Mouse (Mus musculus): ENCODE results near the gene Sppl2b.

Gene Sppl2b

DNA sequence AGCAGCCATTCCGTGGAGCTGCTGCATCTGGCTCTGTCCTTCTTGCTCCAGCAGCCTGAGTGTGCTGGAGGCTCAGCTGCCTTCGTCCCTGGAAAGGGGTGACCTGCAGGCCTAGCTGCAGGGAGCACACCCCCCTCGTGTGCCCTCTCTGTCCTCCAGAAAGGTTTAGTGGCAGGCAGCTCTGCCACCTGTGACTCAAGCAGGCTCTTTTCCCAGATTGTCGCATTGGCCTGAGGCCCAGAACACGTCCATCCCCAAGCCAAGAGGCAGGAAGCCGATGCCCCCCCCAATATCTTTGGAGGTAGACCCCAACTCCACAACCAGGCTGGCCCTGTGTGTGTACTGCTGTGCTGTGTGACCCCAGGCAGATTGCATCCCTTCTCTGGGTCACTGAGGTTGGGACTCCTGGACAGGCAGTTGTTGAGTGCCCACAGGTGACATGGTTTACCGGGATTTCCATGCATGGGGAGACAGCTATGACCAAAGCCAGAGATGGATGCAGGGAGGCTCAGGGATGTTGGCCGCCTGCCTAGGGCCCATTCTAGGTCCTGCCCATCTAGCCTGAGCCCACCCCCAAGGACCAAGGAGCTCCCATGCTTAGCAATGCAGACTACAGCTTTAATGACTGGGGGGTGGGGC is 9.9 kb upstream of the Sppl2b start:
- 44% methylated on average over 8 of the region's 8 CpGs for WGBS

DNA sequence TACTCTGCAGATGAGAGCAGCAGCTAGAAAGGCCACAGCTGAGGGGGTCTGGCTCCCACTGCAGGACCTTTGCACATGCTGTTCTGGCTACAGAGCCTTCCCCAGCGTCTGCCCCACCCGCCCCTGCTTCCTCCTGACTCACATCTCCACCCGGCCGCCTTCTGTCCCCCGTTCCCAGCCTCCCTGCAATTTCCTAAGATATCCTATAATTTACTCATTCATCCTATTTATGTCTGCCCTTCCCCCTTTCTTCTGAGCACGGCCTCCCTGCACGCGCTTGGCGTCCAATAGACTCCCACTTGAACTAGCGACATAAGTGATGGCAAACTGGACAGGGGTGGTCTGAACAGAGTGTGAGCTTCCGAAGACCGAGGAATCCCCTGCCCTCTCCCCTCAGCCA is 9.3 kb upstream of the Sppl2b start:
- 36% methylated on average over 12 of the region's 12 CpGs for WGBS

DNA sequence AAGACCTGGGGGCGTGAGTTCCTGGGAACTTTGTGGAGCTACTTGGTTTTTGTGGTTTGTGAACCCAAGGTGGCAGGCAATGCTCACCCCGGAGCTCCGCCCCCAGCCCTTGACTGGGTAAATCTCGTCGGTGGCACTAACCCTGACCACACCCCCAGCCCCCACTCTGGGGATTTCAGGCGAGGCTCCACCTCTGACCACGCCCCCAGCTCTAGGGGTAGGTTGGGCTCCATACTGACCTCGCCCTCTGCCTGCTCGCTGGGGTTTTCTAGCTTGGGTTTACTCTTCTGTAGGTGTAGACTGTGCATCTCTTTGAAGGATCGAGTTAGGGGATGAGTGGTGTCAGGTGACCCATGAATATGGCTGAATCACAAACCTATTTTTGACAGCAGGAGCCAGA is 6.5 kb upstream of the Sppl2b start:
- WGBS, result 20% methylated on average over 10 of the region's 10 CpGs

DNA sequence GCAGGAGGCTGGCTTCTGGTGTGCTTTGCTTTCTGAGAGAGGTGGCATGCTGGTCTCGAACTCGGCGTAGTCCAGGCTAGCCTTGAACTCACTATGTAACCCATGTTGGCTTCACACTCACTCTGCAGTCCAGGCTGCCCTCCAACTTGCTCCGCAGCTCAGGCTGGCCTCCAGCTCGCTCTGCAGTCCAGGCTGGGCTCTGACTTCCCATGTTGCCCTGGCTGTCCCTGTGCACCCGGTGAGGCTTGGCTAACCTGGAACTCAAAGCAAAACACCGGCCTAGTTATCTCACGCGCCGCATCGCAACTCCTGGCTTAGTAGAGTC is 636 bp downstream of the Sppl2b start:
- WGBS, result 8% methylated on average over 11 of the region's 11 CpGs

DNA sequence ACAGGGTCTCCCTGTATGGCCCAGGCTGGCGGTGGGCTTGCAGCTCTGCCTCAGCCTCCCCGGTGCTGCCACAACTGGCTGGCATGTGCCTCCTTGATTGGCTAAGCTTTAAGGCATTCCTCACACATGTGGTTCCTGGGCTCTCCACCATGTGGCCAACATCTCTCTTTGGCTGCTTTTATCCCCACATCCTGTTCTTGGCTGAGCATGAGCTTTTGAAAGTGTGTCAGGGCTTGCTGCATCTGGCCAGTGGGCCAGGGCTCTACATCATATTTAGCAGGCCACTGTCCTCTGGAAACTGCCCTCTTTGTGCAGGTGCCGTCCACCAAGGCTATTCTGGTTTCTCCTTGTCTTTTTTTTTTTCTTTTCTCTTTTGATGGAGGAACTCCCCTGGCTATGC is 1.2 kb downstream of the Sppl2b start:
- WGBS, result 33% methylated on average over 3 of the region's 3 CpGs

DNA sequence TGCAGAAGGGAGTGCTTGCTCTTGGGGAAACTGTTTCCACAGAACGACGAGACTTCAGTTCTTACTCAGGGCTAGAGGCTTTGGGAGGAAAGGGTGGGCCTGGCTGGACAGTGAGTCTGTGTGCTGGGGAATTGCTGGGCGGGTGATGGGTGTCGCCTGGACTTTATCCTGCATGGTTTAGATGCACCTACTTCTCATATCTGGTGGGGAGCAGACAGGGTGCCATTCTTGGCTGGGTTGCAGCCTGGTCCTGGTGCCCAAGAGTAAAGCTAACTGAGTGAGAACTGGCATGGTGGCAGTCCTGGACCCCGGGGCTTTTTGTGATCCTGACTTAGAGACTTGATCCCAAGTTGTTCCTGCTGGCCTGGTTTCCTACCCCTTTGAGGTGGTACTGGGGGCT is 1.8 kb downstream of the Sppl2b start:
- 69% methylated on average over 5 of the region's 5 CpGs for WGBS

DNA sequence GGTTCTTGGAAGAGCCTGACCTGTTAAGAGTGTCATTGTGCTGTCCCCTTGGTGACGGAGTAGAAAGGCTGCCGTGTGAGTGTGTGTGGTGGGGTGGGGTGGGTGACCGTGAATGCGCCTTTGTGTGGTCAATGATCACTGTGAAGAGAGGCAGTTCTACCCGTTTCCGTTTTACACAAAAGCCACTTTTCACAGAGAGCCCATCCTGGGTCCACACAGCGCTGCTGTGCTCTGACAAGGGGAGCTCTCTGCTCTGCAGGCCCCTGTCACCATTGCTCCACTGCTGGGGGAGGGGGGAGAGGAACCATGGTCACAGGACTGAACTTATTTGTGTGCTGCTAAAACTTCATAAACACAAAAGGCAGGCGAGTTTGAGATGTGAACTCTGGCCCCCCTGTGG is 2.3 kb downstream of the Sppl2b start:
- 55% methylated on average over 8 of the region's 8 CpGs for WGBS

DNA sequence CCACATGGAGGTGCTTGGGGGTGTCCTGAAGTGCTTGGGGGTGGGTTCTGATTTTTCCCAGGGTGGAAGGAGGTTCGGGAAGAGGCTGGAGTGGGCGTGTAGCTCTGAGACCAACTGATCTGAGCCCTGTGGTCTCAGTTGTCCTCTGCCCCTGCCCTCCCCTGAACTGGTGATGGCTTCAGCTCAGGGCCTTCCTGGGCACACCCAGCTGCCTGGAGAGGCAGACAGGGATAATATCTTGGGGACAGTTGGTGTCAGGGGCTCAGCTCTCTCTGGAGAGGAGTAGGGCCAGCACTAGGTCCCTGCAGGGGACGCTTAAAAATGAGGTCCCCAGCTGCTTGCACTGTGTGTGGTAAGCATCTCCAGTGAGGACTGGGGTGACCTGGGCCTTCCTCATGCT is 2.8 kb downstream of the Sppl2b start:
- WGBS, result 53% methylated on average over 3 of the region's 3 CpGs

DNA sequence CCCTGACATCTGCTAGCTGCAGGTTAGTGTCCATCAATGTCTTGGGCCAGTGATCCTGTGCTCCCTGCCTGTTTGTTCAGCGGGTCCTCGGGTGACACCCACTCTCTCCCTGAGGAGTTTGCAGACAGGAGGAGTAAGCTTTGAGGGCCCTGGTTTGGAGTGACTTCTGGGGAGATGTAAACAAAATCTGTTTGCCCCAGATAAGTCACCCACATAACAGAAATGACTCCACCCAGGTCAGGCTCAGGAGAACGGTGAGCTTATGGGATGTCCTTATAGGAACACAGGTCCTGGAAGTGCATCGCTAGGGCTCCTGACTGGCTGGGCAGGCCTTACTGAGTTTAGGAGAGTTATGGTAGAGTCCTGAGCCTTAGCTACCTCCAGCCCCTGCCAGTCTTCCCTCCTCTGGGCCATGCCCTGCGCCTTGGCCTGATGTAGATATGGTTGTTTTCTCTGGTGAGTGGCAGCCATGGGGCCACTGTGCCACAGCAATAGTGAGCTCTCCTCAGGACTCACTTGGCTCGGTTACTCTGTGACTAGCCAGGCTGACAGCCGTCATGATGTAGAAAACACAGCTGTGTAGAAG is 3.4 kb downstream of the Sppl2b start:
- 70% methylated on average over 7 of the region's 7 CpGs for WGBS

DNA sequence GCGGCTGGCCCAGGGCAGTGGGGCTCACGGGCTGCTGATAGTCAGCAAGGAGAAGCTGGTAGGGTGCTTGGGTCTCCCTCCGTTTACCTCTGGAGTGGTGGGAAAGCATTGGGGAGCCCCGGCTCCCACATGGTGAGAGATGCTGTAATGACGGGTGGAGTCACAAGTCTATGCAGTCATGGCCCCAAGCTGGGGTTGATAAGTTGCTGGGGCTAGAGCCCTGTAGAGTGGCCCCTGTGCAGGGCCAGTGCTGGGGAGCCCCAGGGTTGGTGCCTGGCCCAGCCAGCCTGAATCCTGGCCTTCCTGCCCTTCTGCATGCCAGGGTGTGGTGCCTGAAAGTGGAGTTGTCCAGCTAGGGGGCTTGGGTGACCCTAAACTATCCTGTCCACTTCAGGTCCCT is 7.2 kb downstream of the Sppl2b start:
- 94% methylated on average over 5 of the region's 5 CpGs for WGBS

DNA sequence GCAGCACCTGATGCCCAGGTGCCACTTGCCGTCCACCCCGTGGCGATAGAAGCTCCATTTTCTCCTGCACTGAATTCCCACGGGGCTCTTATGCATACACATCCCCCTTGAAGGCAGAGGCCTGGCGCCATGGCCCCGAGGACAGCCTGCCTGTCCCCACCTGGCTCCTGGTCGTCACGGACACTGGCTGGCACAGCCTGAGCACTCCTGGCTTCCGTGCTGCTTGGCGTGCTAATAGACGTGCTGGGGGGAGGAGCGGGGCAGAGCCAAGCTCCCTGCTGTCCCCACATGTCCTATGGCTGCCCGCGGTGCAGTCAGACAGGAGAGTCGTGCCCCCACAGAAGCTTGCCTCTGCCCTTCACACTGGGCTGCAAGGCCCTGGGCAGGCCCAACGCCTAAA is 9.4 kb downstream of the Sppl2b start:
- 80% methylated on average over 16 of the region's 16 CpGs for WGBS

DNA sequence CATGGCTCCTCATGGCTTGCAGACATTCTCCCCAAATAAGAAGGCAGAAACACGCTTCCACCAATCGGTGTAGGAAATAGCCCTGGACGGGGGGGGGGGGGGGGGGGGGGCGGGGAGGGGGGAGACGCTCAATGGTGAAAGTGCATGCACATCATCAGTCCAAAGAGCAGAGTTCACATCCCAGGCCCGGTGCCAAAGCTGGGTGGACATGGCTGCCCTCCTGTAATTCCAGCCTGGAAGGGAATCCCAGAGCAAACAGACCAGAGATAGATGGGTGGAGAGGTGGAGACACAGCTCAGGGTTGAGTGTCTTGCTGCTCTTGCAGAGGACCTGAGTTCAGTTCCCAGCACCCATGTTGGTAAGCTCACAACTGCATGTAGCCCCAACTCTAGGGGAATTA is 15.9 kb downstream of the Sppl2b start:
- 93% methylated on average over 2 of the region's 6 CpGs for WGBS

DNA sequence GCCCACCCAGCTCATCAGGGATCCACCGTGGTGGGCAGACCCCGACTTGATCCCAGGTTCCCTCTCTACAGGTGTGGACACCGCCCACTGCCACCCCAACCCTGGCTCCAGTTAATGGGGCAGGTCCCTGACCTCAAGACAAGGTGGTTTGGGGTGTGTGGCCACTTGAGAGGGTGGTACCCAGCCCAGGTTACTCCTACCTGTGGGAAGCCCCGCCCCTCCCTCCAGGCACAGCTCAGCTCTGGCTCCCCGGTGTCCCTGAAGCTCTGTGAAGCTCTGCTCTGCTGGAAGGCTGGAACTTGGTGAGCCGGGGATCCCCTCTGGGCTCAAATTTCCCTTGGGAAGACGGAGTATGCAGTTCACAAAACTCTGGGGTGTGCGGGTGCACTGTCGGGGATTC is 16.5 kb downstream of the Sppl2b start, which contains the start of gene Tmprss9:
TSS of gene Tmprss9 (plus strand) at position 268 of the 400 bp plus-strand sequence.
- WGBS, result 33% methylated on average over 9 of the region's 9 CpGs

DNA sequence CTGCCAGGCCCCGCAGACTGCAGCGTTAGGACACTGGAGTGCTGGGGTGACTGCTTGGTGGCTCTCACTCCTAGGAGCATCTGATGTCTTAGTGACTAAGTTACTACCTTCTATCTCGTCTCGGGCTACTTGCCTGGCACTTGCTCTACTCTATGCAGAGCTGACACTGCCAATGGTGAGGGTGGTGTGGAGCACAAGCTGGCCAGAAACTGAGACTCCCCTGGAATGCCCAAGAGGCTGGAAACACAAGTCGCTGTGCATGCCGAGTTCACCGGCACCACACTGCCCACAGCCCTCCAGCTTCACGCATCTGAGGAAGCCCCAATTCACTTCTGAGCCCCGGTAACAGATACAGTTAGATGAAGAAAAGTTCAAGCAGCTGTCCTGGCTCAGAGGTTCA is 19.0 kb downstream of the Sppl2b start:
- 81% methylated on average over 9 of the region's 9 CpGs for WGBS

DNA sequence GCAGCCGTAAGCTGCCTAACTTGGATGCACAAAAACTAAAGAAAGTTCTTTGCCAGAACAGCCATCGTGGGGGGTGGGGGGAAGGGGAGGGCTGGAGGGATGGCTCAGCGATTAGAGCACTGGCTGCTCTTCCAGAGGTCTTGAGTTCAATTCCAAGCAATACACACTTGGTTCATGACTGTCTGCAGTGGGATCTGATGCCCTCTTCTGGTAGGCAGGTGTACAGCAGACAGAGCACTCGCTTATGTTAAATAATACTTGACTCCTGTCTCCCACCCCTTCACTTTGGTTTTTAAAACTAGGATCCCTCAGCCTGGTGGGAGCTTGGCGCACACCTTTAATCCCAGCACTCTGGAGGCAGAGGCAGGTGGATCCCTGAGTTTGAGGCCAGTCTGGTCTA is 21.0 kb downstream of the Sppl2b start:
- 15% methylated on average over 5 of the region's 5 CpGs for WGBS

DNA sequence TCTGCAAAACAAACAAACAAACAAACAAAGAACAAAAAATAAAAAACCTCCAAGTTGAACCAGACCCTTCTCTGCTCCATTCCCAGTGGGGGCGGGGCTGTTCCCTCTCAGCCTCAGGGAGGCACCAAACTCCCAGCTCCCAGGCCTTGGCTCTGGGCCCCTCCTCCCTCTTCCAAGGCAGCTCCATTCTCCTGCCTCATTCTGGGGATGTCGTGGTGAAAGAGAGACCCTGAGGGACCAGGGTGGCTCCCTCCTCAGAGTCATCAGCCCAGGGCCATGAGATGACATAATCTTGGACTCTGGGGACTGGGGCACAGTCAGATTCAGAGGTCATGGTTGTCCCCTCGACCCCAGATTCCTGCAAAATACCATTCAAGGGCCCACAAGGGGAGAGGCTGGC is 21.5 kb downstream of the Sppl2b start:
- WGBS, result 41% methylated on average over 3 of the region's 3 CpGs

DNA sequence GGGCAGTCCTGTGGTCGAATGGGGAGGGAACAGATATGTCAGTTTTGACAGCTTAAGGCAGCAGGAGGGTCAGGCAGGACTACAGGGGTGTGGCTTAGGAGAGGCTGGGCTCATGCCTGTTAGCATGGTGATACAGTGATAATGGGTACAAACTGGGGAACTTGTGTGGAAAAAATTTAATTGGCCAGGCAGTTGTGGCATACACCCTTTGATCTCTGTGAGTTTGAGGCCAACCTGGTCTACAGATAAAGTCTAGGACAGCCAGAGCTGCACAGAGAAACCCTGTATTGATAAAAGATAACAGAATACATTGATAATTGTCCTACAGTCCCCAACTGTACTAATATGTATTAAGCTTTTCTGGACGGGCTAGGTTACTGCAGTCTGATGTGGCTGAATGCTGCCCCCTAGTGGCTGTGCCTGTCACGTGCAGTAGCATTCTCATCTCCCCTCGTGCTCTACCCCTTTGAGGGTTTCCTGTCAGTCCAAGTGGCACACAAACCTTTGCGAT is 25.1 kb downstream of the Sppl2b start:
- WGBS, result 16% methylated on average over 5 of the region's 5 CpGs

DNA sequence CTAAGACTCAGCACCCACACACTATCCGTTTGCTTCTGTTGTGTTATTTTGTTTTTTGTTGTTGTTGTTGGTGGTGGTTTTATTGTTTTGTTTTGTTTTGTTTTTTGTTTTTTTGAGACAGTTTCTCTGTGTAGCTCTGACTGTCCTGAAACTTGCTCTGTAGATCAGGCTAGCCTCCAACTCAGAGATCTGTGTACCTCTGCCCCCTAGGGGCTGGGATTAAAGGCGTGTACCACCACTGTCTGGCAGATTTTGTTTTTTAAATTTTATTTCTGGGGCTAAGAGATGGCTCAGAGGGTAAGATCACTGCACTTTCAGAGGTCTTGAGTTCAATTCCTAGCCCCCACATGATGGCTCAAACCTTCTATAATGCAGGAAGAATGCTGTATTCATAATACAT is 25.8 kb downstream of the Sppl2b start:
- WGBS, result 67% methylated on average over 2 of the region's 2 CpGs

DNA sequence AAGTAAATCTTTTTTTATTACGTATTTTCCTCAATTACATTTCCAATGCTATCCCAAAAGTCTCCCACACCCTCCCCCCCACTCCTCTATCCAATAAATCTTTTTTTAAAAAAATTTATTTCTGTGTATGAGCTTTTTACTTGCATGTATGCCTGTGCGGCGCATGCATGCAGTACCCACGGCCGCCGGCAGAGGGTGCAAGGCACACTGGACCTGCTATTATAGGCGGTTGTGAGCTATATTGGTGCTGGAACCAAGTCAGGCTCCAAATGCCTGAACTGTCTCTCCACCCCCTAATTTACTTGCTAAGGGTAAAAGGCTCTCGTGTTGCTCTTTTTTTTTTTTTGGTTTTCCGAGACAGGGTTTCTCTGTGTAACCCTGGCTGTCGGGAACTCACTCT is 26.2 kb downstream of the Sppl2b start:
- WGBS, result 20% methylated on average over 10 of the region's 10 CpGs

DNA sequence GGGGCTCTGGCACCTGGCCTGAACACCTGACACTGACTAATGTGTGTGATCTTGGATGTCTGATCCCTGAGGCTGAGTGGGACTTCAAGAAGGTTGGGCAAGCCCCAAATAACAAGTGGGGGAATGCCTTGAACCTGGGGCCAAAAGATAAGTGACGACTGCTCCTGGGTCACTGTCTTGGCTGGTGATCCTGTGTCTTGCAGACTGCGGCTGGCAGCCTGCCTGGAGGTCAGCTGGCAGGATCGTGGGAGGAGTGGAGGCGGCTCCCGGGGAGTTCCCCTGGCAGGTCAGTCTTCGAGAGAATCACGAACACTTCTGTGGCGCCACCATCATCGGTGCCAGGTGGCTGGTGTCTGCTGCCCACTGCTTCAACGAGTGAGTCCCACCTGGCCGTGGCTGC is 32.1 kb downstream of the Sppl2b start:
- 36% methylated on average over 11 of the region's 11 CpGs for WGBS

DNA sequence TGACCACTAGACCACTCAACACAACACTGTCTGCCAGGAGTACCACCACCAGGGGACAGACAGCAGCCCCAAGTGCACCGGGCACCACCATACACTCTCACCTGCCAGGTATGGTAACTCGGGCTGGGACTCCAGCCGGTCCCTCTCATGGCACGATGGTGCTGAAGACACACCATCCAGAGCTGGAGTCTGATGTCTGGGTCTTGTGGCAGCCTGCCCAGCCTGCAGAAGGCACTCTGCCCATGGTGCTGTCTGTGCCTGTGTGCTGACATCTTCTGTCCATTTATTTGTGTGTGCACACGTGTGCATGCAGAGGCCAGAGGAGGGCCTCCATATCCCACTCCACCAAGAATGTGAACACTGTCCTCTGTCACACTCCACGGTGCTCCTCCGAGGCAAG is 40.0 kb downstream of the Sppl2b start:
- WGBS, result 74% methylated on average over 7 of the region's 7 CpGs

DNA sequence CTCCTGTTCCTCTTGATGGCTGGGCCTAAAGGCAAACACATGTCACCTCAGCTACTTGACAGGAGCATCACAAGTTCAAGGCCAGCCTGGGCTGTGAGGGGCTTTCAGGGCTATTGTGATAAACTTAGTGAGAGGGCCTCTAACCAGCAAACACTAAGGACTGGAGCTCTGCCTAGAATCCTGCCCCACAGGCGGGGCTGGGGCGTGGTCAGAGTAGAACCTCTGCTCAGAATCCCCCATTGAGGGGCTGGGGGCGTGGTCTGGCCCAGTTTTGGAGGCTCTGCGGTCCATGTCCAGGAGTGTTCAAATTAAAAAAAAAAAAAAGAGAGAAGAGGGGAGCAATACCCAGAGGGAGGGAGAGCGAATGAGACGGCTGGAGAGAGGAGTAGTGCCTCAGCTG is 40.6 kb downstream of the Sppl2b start:
- 86% methylated on average over 6 of the region's 6 CpGs for WGBS

DNA sequence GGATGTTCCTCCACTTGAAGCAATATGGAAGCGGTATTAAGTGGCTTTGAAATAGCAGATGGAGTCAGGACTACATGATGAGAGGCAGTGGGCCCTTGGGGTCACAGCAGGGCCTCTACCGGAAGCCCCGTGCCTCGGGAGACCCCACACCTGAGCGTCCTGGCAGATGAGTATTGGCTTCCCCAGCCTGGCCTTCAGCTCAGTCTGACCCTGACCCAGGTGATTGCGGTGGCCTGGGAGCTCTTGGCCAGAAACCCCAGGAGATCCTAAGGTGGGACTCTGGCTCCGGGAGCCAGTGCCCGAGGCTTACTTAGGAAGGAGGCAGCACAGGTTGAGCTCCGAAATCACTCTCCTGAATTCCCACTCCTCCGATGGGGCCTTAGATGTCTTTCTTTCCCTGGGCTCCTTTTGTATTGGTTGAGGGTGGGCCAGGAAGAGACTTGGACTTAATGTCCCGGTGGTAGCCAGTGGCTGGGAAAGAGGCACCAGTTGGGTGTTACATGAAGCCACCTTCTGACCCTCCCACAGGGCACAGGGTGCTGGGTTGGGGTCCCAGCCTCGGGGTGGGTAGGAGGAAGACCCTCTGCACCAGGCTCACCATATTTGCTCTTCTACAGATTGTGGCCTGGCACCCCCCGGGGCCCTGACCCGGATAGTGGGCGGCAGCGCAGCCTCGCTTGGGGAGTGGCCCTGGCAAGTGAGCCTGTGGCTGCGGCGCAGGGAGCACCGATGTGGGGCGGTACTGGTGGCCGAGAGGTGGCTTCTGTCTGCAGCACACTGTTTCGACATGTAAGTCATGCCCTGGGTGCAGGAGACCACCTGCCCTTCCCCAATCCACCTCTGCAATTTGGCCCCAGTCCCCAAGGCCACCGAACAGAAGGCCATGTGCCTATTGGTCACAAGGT is 41.8 kb downstream of the Sppl2b start:
- 67% methylated on average over 24 of the region's 24 CpGs for WGBS
